Mouse (Mus musculus) MEL (cell line): ENCODE measurements around the gene Rab3c.

Experiments
- CHD1 ChIP-seq: IDR thresholded peaks from 2 replicates; pipeline ENCODE4 v1.6.1; 2012; ENCODE audit warnings: low read depth, mild to moderate bottlenecking, inconsistent platforms, low read length, improper control_type of control experiment
- CTCF ChIP-seq, 3 experiments: IDR thresholded peaks in 2 of 3; conservative IDR thresholded peaks in 1 of 3; 2 replicates each; pipeline ENCODE4 v1.5.1; 2011 to 2012; ENCODE audit warnings: low read length in 3 of 3, low read depth in 2 of 3, mild to moderate bottlenecking in 2 of 3, improper control_type of control experiment in 1 of 3, inconsistent platforms in 1 of 3, mixed read lengths in 1 of 3, moderate library complexity in 1 of 3; ENCODE audit not compliant: control insufficient read depth in 1 of 3, insufficient read depth in 1 of 3, poor library complexity in 1 of 3, severe bottlenecking in 1 of 3
- EP300 ChIP-seq, 2 experiments: IDR thresholded peaks; 2 replicates each; pipeline ENCODE4 v1.6.1; 2011; ENCODE audit warnings: improper control_type of control experiment in 2 of 2, low read length in 2 of 2, low read depth in 1 of 2, mild to moderate bottlenecking in 1 of 2
- KAT2A ChIP-seq: conservative IDR thresholded peaks from 2 replicates; pipeline ENCODE4 v1.6.1; 2012; ENCODE audit warnings: low read depth, low read length, improper control_type of control experiment, inconsistent platforms
- POLR2A ChIP-seq, 2 experiments: IDR thresholded peaks; 2 replicates each; pipeline ENCODE4 v1.6.1; 2011 to 2012; ENCODE audit warnings: low read length in 2 of 2, mild to moderate bottlenecking in 2 of 2, control low read depth in 1 of 2, improper control_type of control experiment in 1 of 2, low read depth in 1 of 2, moderate library complexity in 1 of 2; ENCODE audit not compliant: control insufficient read depth in 1 of 2, insufficient read depth in 1 of 2, poor library complexity in 1 of 2
- RCOR1 ChIP-seq: IDR thresholded peaks from 2 replicates; pipeline ENCODE4 v1.6.1; 2012; ENCODE audit warnings: low read depth, mild to moderate bottlenecking, inconsistent platforms, low read length, improper control_type of control experiment
- SMC3 ChIP-seq: IDR thresholded peaks from 2 replicates; pipeline ENCODE4 v1.6.1; 2011; ENCODE audit warnings: low read depth, low read length, improper control_type of control experiment
- USF2 ChIP-seq, 2 experiments: IDR thresholded peaks; 2 replicates each; pipeline ENCODE4 v1.6.1; 2011 to 2012; ENCODE audit warnings: improper control_type of control experiment in 2 of 2, low read length in 2 of 2, borderline replicate concordance in 1 of 2, inconsistent platforms in 1 of 2, low read depth in 1 of 2, mild to moderate bottlenecking in 1 of 2; ENCODE audit not compliant: insufficient read depth in 1 of 2
- ZKSCAN1 ChIP-seq: IDR thresholded peaks from 2 replicates; pipeline ENCODE4 v1.6.1; 2012; ENCODE audit warnings: low read depth, mild to moderate bottlenecking, inconsistent platforms, low read length, improper control_type of control experiment, moderate library complexity
- ZNF384 ChIP-seq: IDR thresholded peaks from 2 replicates; pipeline ENCODE4 v1.6.1; 2012; ENCODE audit warnings: low read depth, mild to moderate bottlenecking, inconsistent platforms, low read length, improper control_type of control experiment

- no peak for TF ChIP-seq KAT2A
- no peak for TF ChIP-seq POLR2A (IDR thresholded peaks at IDR 0.05; ENCODE audit: control insufficient read depth in 1 of 2, insufficient read depth in 1 of 2, low read depth in 1 of 2, low read length in 2 of 2, poor library complexity in 1 of 2)
- no peak for TF ChIP-seq EP300 (IDR thresholded peaks at IDR 0.05; ENCODE audit: low read depth in 1 of 2, low read length in 2 of 2)
- TF ChIP-seq RCOR1: no peak
- no peak for TF ChIP-seq CTCF (IDR thresholded peaks at IDR 0.05 in 2 of 3, conservative IDR thresholded peaks at IDR 0.05 in 1 of 3; ENCODE audit: control insufficient read depth in 1 of 3, insufficient read depth in 1 of 3, low read depth in 2 of 3, low read length in 3 of 3, poor library complexity in 1 of 3, severe bottlenecking in 1 of 3)
- TF ChIP-seq USF2 (IDR thresholded peaks at IDR 0.05; ENCODE audit: borderline replicate concordance in 1 of 2, insufficient read depth in 1 of 2, low read depth in 1 of 2, low read length in 2 of 2): no peak
- no peak for TF ChIP-seq CHD1
- no peak for TF ChIP-seq ZNF384
- TF ChIP-seq SMC3: no peak
- TF ChIP-seq ZKSCAN1: no peak
Observed at GRCm38 (mm10) chr13:110034885-110035284, 245.9 kb downstream of the Rab3c start.
